Mouse (Mus musculus) embryonic facial prominence, embryonic 10.5 days (tissue): ENCODE data around the gene Cela2a. TPM values are rescaled to one million over a fixed set of nuclear protein-coding genes. Genes with fewer than 3 reads are reported as not detected.

ENCODE experiments used
- DNase-seq: peaks from one replicate; pipeline ENCODE4 v3.0.0-alpha.2; 2017; ENCODE audit warnings: low spot score
- H3K27ac ChIP-seq: fragments of 300-500 bp; sonication (generic); replicated peaks from 2 replicates; pipeline ENCODE4 v1.5.1; 2016; ENCODE audit warnings: mild to moderate bottlenecking
- H3K27me3 ChIP-seq: fragments of 300-500 bp; sonication (generic); replicated peaks from 2 replicates; pipeline ENCODE4 v1.6.1; 2016; ENCODE audit warnings: low read depth, mild to moderate bottlenecking; ENCODE audit not compliant: poor library complexity, severe bottlenecking
- H3K36me3 ChIP-seq: fragments of 300-500 bp; sonication (generic); replicated peaks from 2 replicates; pipeline ENCODE4 v1.6.1; 2016; ENCODE audit warnings: mild to moderate bottlenecking, moderate library complexity
- H3K4me1 ChIP-seq: fragments of 300-500 bp; sonication (generic); 2 replicates; pipeline ENCODE4 v1.6.1; 2016
- H3K4me3 ChIP-seq: fragments of 300-500 bp; sonication (generic); 2 replicates; pipeline ENCODE4 v1.5.1; 2016; ENCODE audit warnings: mild to moderate bottlenecking, moderate library complexity
- H3K9me3 ChIP-seq: fragments of 300-500 bp; sonication (generic); 2 replicates; pipeline ENCODE4 v1.6.1; 2016; ENCODE audit warnings: mild to moderate bottlenecking
- WGBS: fragments of 180-500 bp; shearing (Covaris S2); methylation state at CpG from one replicate; pipeline ENCODE4 v1.1.7; 2016; 5-methylcytosine and 5-hydroxymethylcytosine counted together
- polyA plus RNA-seq: library from polyadenylated mRNA; unstranded; fragments of >200 nt; fragmentation: Nextera tagmentation; extraction: Ambion mirVana; gene quantifications from 2 replicates; pipeline ENCODE4 v1.2.1, GENCODE M21; 2016

Gene Cela2a
- polyA plus RNA-seq, 1 experiment from 2014 or later = not detected

GRCm38 (mm10) chr4:141816776-141817655 lies 8.9 kb downstream of the Cela2a start:
- Histone ChIP-seq H3K9me3 (no peaks in the 10 kb centered on the region), H3K27me3 (no peaks in the 10 kb centered on the region), H3K36me3 (peaks cover 37% of the 10 kb centered on the region), H3K4me3 (no peak overlapping the region), H3K4me1 (peaks cover 16% of the 10 kb centered on the region), H3K27ac (peak overlapping the region; percentile 44)
- WGBS = 67% methylated on average over 14 of the region's 14 CpGs
- no peak for DNase-seq

- peaks cover 12% of the 10 kb centered on the region for H3K4me1 ChIP-seq
- H3K9me3 ChIP-seq = no peaks in the 10 kb centered on the region
- H3K27ac ChIP-seq = no peak overlapping the region
- no peaks in the 10 kb centered on the region for H3K27me3 ChIP-seq
- 92% methylated on average over 7 of the region's 7 CpGs for WGBS
- no peak overlapping the region for H3K4me3 ChIP-seq
- DNase-seq = no peak
- peaks cover 44% of the 10 kb centered on the region for H3K36me3 ChIP-seq
Measured at GRCm38 (mm10) chr4:141816267-141816666, 9.7 kb downstream of the Cela2a start.

- Histone ChIP-seq H3K36me3 (peaks cover 92% of the 10 kb centered on the region), H3K27me3 (no peaks in the 10 kb centered on the region), H3K27ac (no peak overlapping the region), H3K9me3 (no peaks in the 10 kb centered on the region), H3K4me3 (no peak overlapping the region), H3K4me1 (no peaks in the 10 kb centered on the region)
- DNase-seq = no peak
- WGBS = 96% methylated on average over 7 of the region's 7 CpGs
Measured at GRCm38 (mm10) chr4:141811375-141811774, 14.6 kb downstream of the Cela2a start.

DNA sequence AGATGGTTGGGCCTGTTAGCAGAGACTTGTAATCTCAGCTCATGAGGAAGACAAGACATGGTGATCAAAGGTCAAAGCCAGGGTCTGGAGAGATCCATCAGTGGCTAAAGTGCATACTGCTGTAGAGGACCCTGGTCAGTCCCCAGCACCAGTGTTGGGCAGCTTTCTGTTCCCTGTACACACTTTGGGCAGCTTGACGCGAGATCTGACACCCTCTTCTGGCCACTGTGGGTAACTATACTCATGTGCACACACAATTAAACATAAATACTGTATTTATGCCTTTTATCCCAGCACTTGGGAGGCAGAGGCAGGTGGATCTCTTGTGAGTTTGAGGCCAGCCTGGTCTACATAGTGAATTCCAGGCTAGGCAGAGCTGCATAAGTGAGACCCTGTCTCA lies 15.0 kb downstream of the Cela2a start:
- Histone ChIP-seq H3K36me3 (peaks cover 96% of the 10 kb centered on the region), H3K27ac (no peak overlapping the region), H3K4me3 (no peak overlapping the region), H3K9me3 (no peaks in the 10 kb centered on the region), H3K4me1 (no peaks in the 10 kb centered on the region), H3K27me3 (no peaks in the 10 kb centered on the region)
- DNase-seq = no peak
- 97% methylated on average over 2 of the region's 2 CpGs for WGBS

GRCm38 (mm10) chr4:141809850-141810464 lies 16.0 kb downstream of the Cela2a start:
- 85% methylated on average over 8 of the region's 8 CpGs for WGBS
- Histone ChIP-seq H3K27me3 (no peaks in the 10 kb centered on the region), H3K27ac (no peak overlapping the region), H3K4me3 (no peak overlapping the region), H3K4me1 (no peaks in the 10 kb centered on the region), H3K9me3 (no peaks in the 10 kb centered on the region), H3K36me3 (peaks cover 98% of the 10 kb centered on the region)
- DNase-seq = peak; percentile 42

DNA sequence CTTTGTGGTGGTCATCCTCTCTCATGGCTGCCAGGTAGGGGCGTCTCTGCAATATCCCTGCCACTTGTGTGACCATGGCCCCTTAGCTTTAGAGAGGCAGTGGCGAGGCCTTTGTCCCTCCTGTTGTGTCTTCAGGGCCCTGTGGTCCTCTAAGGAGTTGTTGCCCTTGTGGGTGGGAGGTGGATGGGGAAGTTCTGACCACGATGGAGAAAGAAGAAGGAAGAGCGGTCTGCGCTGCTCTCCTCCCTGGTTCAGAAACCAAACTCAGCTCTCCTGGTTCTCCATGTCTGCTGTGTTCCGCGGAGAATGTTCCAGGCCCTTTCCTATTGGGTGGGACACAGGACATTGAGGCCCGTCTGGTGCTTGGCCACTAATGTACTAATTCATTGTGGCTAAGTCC lies 20.1 kb downstream of the Cela2a start:
- 93% methylated on average over 8 of the region's 8 CpGs for WGBS
- no peak for DNase-seq
- no peaks in the 10 kb centered on the region for H3K9me3 ChIP-seq
- H3K27me3 ChIP-seq = no peaks in the 10 kb centered on the region
- H3K27ac ChIP-seq = no peak overlapping the region
- no peaks in the 10 kb centered on the region for H3K4me1 ChIP-seq
- peaks cover 82% of the 10 kb centered on the region for H3K36me3 ChIP-seq
- no peak overlapping the region for H3K4me3 ChIP-seq

DNA sequence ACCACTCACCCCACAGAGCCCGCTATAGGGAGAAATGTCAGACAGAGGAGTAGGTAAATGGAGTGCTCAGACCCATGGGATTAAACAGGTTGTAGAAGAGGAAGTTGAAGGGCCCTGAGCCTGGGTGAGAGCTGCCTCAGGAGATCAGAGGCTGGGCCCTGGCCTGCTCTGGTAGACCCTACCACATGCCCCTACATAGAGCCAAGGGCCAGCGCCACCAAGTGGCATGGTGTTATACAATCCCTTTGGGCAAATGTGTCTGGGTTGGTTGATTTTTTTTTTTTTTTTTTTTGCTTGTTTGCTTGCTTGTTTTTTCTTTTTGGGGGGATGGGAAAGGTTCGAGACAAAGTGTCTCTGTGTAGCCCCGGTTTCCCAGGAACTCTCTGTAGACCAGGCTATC lies 21.9 kb downstream of the Cela2a start:
- no peak for DNase-seq
- WGBS = 91% methylated on average over 4 of the region's 4 CpGs
- no peak overlapping the region for H3K4me3 ChIP-seq
- H3K27me3 ChIP-seq = no peaks in the 10 kb centered on the region
- H3K36me3 ChIP-seq = peaks cover 64% of the 10 kb centered on the region
- H3K9me3 ChIP-seq = no peaks in the 10 kb centered on the region
- H3K27ac ChIP-seq = no peak overlapping the region
- H3K4me1 ChIP-seq = no peaks in the 10 kb centered on the region

GRCm38 (mm10) chr4:141797545-141797944 lies 28.4 kb downstream of the Cela2a start:
- H3K27me3 ChIP-seq = no peaks in the 10 kb centered on the region
- DNase-seq = no peak
- 90% methylated on average over 5 of the region's 5 CpGs for WGBS
- no peak overlapping the region for H3K27ac ChIP-seq
- H3K4me1 ChIP-seq = peaks cover 27% of the 10 kb centered on the region
- H3K36me3 ChIP-seq = peaks cover 30% of the 10 kb centered on the region
- no peak overlapping the region for H3K4me3 ChIP-seq
- H3K9me3 ChIP-seq = no peaks in the 10 kb centered on the region

DNA sequence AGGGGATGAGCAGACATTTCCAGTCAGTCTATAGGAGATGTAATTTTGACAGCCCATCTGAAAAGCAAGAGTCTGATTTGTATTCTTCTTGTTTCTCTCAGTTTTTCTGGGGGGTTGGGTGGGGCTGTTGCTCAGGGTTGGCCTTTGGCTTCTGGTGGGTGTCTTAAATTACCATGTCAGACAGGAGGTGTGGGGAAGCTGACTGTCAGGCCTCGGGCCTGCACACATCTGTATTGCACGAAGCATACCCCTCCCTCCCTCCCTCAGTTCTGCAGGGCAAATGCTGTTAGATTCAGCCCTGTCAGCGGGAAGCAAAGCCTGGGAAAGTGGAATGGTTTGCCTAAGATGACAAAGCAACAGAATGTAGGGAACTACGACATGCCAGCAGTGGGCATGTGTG lies 29.0 kb downstream of the Cela2a start:
- no peaks in the 10 kb centered on the region for H3K9me3 ChIP-seq
- H3K27ac ChIP-seq = no peak overlapping the region
- peaks cover 30% of the 10 kb centered on the region for H3K36me3 ChIP-seq
- DNase-seq = no peak
- no peaks in the 10 kb centered on the region for H3K27me3 ChIP-seq
- 84% methylated on average over 4 of the region's 4 CpGs for WGBS
- H3K4me3 ChIP-seq = no peak overlapping the region
- peaks cover 27% of the 10 kb centered on the region for H3K4me1 ChIP-seq

- Histone ChIP-seq H3K4me1 (peaks cover 27% of the 10 kb centered on the region), H3K9me3 (no peaks in the 10 kb centered on the region), H3K36me3 (peaks cover 30% of the 10 kb centered on the region), H3K27me3 (no peaks in the 10 kb centered on the region), H3K27ac (no peak overlapping the region), H3K4me3 (no peak overlapping the region)
- 92% methylated on average over 7 of the region's 7 CpGs for WGBS
- DNase-seq = no peak
Measured at GRCm38 (mm10) chr4:141796356-141796755, 29.6 kb downstream of the Cela2a start.

DNA sequence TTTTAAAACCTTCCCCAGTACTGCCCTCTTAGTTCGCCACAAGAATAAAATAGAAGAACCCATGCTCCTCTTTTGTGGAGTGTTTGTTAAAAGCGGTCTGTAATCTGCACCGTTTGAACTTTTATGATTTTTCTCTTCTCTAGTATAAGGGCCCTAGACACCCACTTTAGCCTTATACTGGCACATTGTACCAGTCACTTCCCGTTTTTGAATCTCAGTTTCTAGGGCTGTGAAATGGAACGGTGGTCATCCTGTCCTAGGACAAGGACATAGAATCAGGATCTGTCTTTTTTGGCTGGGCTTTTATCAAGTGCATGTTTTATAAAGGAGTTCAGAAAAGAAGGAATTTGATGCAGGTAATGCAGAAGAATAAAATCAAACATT lies 31.8 kb downstream of the Cela2a start:
- no peak for DNase-seq
- peak overlapping the region; percentile 73 for H3K4me3 ChIP-seq
- H3K27ac ChIP-seq = peak overlapping the region; percentile 89
- H3K27me3 ChIP-seq = no peaks in the 10 kb centered on the region
- peaks cover 39% of the 10 kb centered on the region for H3K4me1 ChIP-seq
- no peaks in the 10 kb centered on the region for H3K9me3 ChIP-seq
- 18% methylated on average over 5 of the region's 5 CpGs for WGBS
- peaks cover 30% of the 10 kb centered on the region for H3K36me3 ChIP-seq

GRCm38 (mm10) chr4:141793282-141794151 lies 32.4 kb downstream of the Cela2a start, which contains the start of gene Casp9:
Gene Casp9, plus strand, starts transcription at chr4:141793612.
- DNase-seq = peak; percentile 98
- WGBS = under 1% methylated on average over 80 of the region's 80 CpGs

More at GRCm38 (mm10) chr4:141793282-141794151, 32.4 kb downstream of the Cela2a start, which contains the start of gene Casp9:
- no peaks in the 10 kb centered on the region for H3K9me3 ChIP-seq
- H3K36me3 ChIP-seq = peaks cover 26% of the 10 kb centered on the region
- H3K4me1 ChIP-seq = peaks cover 39% of the 10 kb centered on the region
- no peaks in the 10 kb centered on the region for H3K27me3 ChIP-seq
- peak within 1 kb of the TSS; percentile 73 for H3K4me3 ChIP-seq
- peak within 1 kb of the TSS; percentile 89 for H3K27ac ChIP-seq
